Mouse (Mus musculus): ENCODE measurements around the gene Hspbap1.

Gene Hspbap1

GRCm38 (mm10) chr16:35769878-35770657 lies at the start of gene Hspbap1:
Hspbap1 (plus strand) TSS chr16:35770375.
- peak; percentile 85 for DNase-seq (ENCODE audit: low read depth, low spot score)

GRCm38 (mm10) chr16:35724561-35724960 lies 45.6 kb upstream of the Hspbap1 start:
- no peak for DNase-seq (ENCODE audit: low read depth, low spot score)

DNA sequence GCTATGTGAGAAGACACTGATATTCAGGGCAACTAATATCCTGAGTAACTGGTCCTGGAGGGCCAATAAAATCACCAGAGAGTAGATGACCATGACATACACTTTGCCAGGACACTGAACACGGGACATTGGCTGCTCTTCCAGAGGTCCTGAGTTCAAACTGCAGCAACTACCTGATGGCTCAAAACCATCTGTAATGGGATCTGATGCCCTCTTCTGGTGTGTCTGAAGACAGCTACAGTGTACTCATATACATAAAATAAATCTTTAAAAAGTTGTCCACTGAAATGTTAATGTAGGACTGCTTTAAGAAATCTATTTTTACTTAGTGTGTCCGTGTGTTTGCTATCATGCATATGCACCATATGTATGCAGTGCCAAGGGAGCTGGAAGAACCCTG lies 43.6 kb upstream of the Hspbap1 start:
- DNase-seq (ENCODE audit: low read depth, low spot score) = no peak

GRCm38 (mm10) chr16:35729151-35729738 lies 40.9 kb upstream of the Hspbap1 start:
- no peak for DNase-seq (ENCODE audit: low read depth, low spot score)

DNA sequence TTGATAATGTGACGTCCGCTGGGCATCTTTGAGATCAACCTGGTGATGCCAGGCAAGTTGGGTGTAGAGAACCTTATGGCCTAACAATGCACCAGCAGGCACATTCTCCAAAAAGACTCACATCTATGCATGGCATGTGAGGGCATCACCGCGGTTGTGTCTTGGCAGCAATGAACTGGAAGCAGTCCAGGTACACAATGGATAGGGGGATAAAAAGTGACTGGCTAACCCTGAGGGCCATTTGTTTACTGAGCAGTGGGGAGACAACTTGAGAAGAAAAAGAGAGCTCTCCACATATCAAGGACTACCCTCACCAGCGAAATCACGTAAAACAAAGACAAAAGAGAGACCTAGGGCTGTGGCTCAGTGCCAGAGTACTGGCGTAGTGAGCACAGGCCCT lies 38.1 kb upstream of the Hspbap1 start:
- DNase-seq (ENCODE audit: low read depth, low spot score) = no peak

GRCm38 (mm10) chr16:35734038-35734437 lies 36.1 kb upstream of the Hspbap1 start:
- DNase-seq (ENCODE audit: low read depth, low spot score) = peak; percentile 49

DNA sequence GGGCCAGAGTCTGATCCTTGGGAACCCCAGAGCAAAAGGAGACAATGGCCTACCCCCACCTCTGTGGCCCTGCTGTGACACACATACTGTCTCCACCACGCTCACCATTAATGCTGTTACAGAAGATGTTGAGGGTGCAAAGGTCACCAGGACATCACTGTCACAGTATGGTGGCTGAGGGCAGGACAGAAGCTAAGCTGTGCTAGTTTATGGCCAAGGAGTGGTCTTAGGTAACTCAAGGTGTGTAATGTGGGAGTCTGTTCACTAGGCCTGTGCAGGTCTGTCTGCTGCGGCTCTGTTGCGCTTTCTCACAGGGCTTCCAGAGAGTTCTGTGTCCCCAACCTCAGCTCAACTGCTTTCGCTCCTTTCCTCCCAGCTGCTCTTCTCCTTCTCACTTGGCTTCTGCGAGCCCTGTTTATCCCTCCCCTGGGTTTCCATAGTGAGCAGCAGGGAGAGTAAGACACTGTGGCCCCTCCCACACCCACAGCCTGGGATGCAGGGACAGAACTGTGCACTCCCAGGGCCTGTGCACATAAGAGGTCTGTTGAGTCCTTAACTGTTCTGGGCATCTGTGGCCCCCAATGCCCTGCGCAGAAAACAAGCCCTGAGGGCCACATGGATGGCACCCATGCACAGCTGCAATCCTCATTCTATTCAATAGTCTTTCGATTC lies 31.9 kb upstream of the Hspbap1 start:
- no peak for DNase-seq (ENCODE audit: low read depth, low spot score)

DNA sequence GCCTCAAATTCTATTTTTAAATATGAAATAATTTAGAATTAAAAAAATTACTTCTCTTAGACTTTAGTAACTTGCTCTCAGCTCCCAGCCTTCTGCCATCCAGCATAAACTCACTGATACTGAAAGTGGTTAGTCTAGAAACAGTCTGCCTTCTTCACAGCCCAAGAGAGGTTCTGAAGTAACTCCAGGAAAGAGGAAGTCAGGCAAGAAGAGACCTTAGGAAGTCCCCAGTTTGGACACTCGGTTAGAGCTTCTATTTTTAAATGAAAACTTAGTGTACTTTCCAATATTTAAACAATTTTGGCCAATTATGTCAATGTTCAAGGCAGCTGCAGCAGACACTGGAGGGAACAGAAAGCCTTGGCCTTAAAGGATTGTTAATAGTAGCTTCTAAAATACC lies 30.6 kb upstream of the Hspbap1 start:
- no peak for DNase-seq (ENCODE audit: low read depth, low spot score)

GRCm38 (mm10) chr16:35740357-35740756 lies 29.8 kb upstream of the Hspbap1 start:
- no peak for DNase-seq (ENCODE audit: low read depth, low spot score)

GRCm38 (mm10) chr16:35740943-35741342 lies 29.2 kb upstream of the Hspbap1 start:
- no peak for DNase-seq (ENCODE audit: low read depth, low spot score)

- no peak for DNase-seq (ENCODE audit: low read depth, low spot score)
These were observed 28.6 kb upstream of the Hspbap1 start for GRCm38 (mm10) chr16:35741621-35742020.

DNA sequence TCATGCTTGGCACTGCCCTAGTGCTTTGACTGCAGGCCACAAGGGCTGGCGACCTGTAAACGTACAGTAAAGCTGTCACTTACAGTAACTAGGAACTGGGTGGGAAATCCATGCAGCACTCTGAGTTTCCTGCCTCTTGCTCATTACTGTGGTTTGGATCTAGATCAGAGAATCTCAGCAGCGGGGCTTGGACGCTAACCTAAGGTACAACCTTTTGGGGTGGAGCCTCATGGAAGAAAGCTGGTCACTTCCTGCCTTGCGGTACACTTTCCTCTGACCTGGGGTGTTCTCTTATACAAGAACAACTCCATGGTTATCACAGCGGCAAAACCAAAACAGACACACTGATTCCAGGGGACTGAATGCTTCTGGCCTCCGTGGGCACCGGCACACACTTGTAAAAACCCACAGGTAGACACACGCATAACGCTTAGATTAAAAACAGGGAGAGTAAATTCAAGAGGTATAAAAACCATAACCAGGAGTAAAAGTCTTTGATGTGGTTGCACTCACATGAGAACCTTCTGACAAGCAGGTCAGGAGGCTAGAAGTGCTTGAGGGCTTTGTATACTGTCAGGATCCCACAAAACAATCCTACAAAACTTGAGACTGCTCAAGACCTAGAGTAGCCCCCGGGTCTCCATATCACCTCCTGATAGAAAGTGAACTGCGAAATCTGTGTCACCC lies 27.8 kb upstream of the Hspbap1 start:
- no peak for DNase-seq (ENCODE audit: low read depth, low spot score)

- no peak for DNase-seq (ENCODE audit: low read depth, low spot score)
These were observed 22.5 kb upstream of the Hspbap1 start for GRCm38 (mm10) chr16:35747417-35748236.

DNA sequence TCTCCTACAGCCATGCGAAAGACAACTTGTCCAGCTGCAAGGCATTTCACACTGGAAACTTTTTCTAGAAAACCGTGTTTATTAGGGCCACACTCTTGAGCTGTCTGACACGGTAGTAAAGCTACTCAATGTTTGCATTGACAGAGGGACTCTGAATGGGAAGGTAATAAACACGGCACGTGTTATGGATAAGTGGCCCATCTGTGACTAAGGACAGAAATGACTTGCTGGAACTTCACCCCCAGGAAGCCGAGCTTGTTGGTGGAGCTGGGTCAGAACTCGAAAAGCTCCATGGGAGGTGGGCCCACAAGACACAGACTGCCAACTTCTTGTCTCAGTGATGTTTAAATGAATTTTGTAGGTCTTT lies 22.0 kb upstream of the Hspbap1 start:
- DNase-seq (ENCODE audit: low read depth, low spot score) = no peak

GRCm38 (mm10) chr16:35749385-35749784 lies 20.8 kb upstream of the Hspbap1 start:
- no peak for DNase-seq (ENCODE audit: low read depth, low spot score)

GRCm38 (mm10) chr16:35751841-35752240 lies 18.3 kb upstream of the Hspbap1 start:
- no peak for DNase-seq (ENCODE audit: low read depth, low spot score)

GRCm38 (mm10) chr16:35753926-35754325 lies 16.2 kb upstream of the Hspbap1 start:
- DNase-seq (ENCODE audit: low read depth, low spot score) = no peak

DNA sequence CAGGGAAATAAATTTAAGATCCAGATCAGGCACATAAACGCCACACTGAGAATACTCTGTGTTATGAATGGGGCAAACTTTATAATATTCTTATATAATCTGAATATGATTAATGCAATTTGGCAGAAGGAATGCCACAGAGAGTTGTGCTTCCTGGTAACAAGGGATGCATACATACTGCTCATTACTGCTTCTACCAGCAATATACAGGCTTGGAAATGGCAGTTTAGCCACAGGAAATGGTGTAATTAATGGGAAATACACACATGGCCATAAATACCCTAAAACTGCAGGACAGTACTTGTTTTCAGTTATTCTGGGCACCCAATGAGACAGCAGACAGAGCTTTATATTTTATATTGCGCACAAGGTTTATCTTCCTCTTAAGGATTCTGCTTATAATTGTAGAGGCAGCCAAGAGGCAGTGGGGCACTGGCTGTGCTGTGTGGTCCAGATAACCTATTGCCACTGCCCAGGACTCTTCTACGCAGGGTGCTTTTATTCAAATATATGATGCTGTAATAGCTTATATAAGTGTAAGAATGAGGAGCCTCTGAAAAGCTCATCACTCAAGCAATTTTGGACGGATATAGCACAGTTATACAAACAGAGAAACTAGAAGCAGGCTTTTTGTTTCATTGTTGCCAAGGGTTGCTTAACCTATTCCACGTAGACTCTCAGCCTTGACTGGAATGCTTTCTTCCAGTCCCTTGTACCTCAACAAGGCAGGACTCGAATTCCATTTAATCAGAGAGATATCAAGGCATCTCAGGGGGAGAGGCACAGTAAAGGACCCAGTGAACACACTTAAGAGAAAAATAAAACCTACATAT lies 14.5 kb upstream of the Hspbap1 start:
- no peak for DNase-seq (ENCODE audit: low read depth, low spot score)

- no peak for DNase-seq (ENCODE audit: low read depth, low spot score)
These were observed 13.5 kb upstream of the Hspbap1 start for GRCm38 (mm10) chr16:35756697-35757096.

- DNase-seq (ENCODE audit: low read depth, low spot score) = no peak
These were observed 10.8 kb upstream of the Hspbap1 start for GRCm38 (mm10) chr16:35759401-35759800.

Data from embryo, embryonic 11.5 days (tissue).